Mouse (Mus musculus) left cerebral cortex, adult 18-20 months (tissue): ENCODE measurements around the gene Ccdc71. TPM values are rescaled to one million over a fixed set of nuclear protein-coding genes. Genes with fewer than 3 reads are reported as not detected.

Source experiments
- DNase-seq, 2 experiments: peaks; one replicate each; pipeline ENCODE4 v3.0.0; 2021 to 2022; ENCODE audit warnings: low spot score in 2 of 2, mixed read lengths in 1 of 2
- total RNA-seq, 2 experiments: library from RNA; stranded (reverse); gene quantifications; 2 replicates each; pipeline ENCODE4 v1.2.3; 2021

The Ccdc71 gene
- total RNA-seq, 2 experiments from 2014 or later = 37.9 to 39.9 TPM

DNA sequence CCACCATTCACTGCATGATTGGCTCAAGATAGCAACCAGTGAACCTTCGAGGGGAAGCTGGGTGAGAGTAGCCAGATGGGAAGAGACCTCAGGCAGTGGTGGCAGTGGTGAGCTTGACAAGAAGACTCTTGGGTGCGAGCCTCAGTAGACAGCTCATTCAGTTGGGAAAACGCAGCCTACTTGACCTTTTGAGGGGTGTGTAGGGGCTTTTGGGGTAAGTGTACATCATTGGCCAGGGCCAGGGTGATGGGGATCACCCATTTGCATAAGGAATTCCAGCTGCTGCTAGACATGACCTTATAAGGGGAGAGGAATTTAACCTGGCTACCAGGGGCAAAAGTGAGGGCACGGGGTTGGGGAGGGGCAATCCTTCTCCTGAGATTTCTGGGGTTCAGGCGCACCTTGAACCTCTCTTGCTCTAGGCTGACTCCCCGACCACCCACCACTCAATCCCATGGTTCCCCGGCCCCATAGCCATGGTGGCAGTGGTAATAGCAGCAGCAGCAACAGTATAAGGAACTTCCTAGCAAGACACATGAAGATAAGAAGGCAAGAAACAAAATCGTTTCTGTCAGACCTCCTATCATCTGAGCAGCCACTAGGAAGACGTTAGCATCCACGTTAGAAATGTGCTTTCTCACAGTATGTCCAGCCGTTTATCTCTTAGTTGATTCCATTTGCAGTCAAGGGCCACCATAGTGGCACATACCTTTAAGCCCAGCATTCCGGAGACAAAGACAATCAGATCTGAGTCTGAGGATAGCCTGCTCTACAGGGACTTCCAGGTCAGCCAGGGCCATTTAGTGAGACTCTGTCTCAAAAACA, 4.4 kb upstream of the Ccdc71 start:
- DNase-seq = no peak

- no peak for DNase-seq
These were observed 3.4 kb upstream of the Ccdc71 start for GRCm38 (mm10) chr9:108456953-108457352.

DNA sequence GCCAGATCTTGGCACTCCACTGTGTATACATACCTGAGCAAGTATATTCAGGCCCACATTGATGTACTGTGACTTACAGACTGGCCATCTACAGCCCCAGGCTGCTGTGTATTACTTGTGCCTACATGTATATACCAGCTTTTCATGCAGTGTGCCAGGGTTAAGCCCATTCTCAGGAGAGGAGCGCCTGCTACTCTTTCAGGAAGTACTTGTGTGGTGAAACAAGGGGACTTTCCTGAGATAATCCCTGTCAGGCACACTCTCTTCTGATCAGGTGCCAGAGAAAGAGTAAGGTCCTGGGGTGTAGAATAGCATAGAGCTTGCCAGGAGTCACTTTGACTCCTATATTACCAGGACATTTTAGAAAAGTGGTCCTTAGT, 398 bp upstream of the Ccdc71 start:
- no peak for DNase-seq

DNA sequence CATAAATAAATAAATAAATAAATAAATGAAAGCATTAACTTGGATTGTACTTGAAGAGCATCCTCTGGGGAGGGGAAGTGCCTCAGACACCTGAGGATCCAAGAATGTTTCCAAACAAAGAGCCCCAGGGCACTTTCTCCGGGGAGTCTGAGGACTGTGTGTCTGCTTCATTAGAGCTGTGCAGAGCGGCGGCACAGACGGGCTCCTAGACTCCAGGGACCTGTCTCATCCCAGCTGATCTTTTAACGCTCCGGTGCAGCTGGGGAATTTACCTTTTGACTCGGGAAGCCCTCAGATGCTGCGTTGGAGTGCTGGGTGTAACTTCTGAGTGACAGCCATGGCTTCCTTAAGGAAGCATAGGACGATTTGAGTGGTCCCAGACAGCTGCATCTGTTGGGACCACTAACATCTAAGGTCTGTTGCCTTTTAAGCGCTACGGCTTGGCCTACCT, 879 bp downstream of the Ccdc71 start, which contains the start of gene Klhdc8b:
Klhdc8b (minus strand) TSS at position 401 of the 451 bp plus-strand sequence.
- DNase-seq = no peak

DNA sequence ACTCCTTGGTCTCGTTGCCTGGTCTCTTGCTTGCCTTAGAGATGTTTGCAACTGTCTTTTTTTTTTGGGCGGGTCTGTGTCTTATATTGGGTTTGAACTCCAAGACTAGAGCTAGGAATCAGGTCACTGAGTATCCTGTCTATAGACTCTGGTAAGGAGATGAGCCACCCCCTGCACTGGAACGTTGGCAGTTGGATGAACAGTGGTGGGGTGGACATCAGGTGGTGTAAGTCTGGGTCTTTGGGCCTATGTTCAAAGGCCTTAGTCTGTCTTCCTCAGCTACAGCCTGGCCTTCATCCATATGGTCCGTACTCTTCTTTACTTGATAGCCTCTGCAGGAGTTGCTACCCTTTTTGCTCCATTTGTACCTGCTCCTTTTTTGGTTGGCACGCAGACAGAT, 1.3 kb downstream of the Ccdc71 start:
- no peak for DNase-seq

DNA sequence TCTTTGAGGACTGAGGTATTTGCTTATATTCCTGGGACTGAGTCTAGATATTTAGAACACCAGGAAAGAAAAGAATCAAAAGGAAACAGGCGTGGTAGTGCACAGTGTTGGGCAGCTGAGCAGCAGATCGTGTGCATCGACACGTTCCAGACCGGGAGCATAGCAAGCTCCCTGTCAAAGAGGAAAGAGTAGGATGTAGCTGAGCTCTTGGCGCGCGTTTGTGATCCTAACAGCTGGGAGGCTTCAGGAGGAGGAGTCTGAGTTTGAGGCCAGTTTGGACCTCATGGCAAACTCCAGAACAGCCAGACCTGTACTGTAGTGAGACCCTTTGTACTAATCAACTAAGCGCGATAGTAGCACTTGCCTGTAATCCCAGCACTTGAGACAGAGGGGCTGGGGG, 1.9 kb downstream of the Ccdc71 start:
- DNase-seq = no peak

- DNase-seq = no peak
These were observed 3.4 kb downstream of the Ccdc71 start for GRCm38 (mm10) chr9:108463713-108464112.

DNA sequence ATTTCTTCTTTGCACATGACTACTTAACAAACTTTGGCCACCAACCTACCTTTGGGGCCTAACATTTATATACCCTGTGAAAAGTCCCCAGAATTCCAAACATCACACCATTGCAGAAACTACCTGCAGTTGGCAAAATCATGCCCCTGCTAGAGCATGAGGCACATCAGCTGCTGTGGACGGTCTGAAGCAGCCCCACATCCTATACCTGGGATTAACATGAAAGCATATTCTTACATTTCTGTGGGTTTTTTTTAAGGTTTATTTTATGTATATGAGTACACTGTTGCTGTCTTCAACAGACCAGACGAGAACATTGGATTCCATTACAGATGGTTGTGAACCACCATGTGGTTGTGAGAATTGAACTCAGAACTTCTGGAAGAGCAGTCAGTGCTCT, 5.9 kb downstream of the Ccdc71 start:
- DNase-seq = no peak

GRCm38 (mm10) chr9:108469430-108469829, 9.1 kb downstream of the Ccdc71 start:
- no peak for DNase-seq

DNA sequence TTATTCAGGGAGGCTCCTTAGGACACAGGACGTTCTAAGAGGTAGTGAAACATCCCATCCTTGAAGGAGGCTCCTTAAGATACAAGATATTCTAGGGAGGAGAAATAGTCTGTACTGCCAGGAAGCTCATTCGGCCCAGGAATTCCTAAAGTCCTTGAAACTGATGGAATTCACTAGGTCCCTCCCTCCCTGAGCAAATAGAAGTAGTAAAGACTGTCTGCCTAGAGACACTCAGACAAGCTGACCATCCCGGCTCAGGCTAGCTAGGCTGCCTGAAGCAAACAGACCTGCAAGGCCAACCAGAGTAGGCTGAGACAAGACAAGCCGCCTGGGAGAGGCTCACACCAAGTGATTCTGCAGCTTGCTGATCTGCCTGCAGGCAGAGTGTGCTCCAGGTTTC, 9.5 kb downstream of the Ccdc71 start:
- no peak for DNase-seq

GRCm38 (mm10) chr9:108474528-108474927, 14.2 kb downstream of the Ccdc71 start:
- no peak for DNase-seq

- DNase-seq = no peak
These were observed 18.4 kb downstream of the Ccdc71 start for GRCm38 (mm10) chr9:108478638-108479156.

DNA sequence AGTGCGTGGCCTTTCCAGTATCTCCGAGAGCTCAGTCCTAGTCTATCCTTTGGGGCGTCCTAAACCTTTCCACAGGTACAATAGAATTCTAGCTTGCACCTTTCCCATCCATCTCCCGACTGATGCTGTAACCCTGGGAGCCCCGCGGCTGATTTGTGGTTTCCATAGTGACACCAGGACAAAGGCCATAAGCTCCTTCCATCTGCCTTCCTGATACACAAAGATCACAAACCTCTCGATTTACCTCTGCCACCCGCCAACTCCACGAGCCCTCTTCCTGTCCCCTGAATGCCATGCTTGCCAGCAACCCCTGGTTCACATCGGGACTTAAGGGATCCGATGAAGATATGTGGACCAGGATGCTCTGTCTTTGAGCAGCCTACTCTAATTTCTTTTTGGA, 18.9 kb downstream of the Ccdc71 start:
- no peak for DNase-seq

DNA sequence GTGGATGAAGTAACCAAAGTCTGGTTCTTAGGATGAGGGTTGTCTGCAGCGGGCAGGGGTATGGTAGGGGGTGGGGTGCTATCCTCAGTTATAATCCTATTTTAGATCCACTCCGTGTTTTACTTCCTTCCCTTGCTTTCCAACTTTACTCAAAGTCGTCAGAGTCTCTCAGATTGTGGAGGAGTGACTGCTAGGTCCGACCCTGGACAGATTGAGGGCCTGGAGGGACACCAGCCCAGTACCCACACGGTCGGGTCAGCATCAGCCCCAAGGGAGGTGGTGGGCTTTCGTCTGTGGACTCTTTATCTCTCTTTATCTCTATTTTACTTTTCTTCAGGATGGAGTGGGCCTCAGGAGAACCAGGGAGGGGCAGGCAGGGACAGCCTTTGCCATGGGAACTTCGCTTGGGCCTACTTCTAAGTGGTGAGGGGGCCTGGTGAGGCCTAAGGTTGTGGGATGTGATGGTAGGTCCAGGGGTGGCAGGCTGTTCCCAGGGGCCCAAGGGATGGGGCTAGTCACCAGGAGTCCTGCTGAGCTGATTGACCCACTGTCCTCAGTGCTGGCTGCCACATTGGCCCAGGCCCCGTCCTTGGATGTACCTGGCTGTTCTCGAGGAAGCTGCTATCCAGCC, 19.5 kb downstream of the Ccdc71 start, which contains the start of gene Lamb2:
Lamb2 (plus strand) TSS at position 16 of the 631 bp plus-strand sequence.
- DNase-seq = no peak

GRCm38 (mm10) chr9:108480813-108481519, 20.6 kb downstream of the Ccdc71 start:
- DNase-seq = no peak

GRCm38 (mm10) chr9:108481520-108482210, 21.3 kb downstream of the Ccdc71 start:
- DNase-seq = no peak

DNA sequence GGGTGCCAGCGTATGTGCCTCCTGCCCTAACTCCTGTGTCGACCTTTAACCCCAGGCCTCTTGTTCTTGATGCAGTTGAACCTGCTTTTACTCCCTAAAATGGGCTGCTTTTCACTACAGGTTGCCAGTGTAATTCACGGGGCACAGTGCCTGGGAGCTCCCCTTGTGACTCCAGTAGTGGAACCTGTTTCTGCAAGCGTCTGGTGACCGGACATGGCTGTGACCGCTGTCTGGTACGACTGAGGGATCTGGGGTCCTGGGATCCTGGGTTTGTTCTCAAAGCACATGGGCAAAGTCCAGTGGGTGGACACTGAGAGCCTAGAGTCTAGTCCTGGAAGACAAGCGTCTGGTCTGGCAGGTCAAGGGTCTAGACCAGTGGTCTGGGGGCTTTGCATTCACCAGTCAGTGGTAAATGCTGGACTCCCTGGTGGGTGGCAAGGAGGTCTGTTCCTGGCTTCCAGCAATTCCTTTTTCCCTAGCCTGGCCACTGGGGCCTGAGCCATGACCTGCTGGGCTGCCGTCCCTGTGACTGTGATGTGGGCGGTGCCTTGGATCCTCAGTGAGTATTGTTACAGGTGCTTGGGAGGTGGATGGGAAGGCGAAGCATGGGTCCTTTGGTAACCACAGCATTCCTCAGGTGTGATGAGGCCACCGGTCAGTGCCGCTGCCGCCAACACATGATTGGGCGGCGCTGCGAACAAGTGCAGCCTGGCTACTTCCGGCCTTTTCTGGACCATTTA, 22.9 kb downstream of the Ccdc71 start:
- no peak for DNase-seq

DNA sequence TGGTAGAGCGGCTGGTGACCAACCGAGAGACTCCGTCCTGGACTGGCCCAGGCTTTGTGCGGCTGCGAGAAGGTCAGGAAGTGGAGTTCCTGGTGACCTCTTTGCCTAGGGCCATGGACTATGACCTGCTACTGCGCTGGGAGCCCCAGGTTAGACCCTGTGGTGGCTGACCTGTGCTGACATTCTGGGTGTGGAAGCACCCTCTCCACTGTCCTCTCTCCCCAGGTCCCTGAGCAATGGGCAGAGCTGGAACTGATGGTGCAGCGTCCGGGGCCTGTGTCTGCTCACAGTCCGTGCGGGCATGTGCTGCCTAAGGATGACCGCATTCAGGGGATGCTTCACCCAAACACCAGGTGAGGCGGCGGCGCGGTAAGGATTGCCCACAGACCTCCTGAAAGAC, 23.7 kb downstream of the Ccdc71 start:
- DNase-seq = no peak

DNA sequence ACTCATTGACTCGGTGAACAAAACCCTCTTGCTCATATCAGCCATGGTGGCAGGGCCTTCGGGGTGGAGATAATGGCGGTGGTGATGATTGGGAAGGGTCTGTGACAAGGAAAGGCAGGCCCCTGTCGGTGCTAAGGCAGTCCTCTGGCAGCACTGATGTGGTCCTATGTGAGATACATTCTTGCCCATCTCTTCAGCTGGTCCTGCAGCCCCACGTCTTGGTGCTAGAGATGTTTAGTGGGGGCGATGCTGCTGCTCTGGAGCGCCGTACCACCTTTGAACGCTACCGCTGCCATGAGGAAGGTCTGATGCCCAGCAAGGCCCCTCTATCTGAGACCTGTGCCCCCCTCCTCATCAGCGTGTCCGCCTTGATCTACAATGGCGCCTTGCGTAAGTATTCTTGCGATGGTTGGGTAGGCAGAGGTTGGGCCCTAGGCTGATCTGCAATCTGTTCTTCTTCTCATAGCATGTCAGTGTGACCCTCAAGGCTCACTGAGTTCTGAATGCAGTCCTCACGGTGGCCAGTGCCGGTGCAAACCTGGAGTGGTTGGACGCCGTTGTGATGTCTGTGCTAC, 25.1 kb downstream of the Ccdc71 start:
- DNase-seq = no peak

DNA sequence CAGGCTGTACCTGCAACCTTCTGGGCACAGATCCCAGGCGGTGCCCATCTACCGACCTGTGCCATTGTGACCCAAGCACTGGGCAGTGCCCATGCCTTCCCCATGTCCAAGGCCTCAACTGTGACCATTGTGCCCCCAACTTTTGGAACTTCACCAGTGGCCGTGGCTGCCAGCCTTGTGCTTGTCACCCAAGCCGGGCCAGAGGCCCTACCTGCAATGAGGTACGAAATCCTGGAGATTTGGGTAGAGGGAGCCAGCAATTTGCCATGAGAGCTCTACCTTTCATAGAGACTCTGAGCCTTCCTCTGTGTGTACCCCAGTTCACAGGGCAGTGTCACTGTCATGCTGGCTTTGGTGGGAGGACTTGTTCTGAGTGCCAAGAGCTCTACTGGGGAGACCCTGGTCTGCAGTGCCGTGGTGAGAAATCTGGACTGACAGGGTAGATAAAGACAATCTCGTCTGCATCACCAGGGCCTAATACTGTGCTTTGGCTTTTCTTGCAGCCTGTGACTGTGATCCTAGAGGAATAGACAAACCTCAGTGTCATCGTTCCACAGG, 26.7 kb downstream of the Ccdc71 start:
- DNase-seq = no peak
